Mouse (Mus musculus): ENCODE measurements around the gene Clrn3. TPM values are rescaled to one million over a fixed set of nuclear protein-coding genes. Genes with fewer than 3 reads are reported as not detected.

Clrn3 gene
- polyA plus RNA-seq, 1 experiment from 2014 or later = not detected

- Histone ChIP-seq H3K9ac (ENCODE audit: low read depth, low read length) (no peak overlapping the region), H3K4me1 (ENCODE audit: control insufficient read depth, insufficient read depth, low read length) (no peaks in the 10 kb centered on the region), H3K4me2 (ENCODE audit: low read depth, low read length) (no peak overlapping the region), H3K4me3 (ENCODE audit: low read depth, low read length) (no peak overlapping the region), H3K27me3 (replicated peaks; ENCODE audit: control insufficient read depth, insufficient read depth, low read length) (no peaks in the 10 kb centered on the region), H3K9me3 (ENCODE audit: control insufficient read depth, low read length) (no peaks in the 10 kb centered on the region), H3K36me3 (ENCODE audit: control insufficient read depth, insufficient read depth, low read length) (no peaks in the 10 kb centered on the region), H3K27ac (replicated peaks; ENCODE audit: low read depth, low read length) (no peak overlapping the region)
- ATAC-seq (ENCODE audit: low read depth) (no peak), DNase-seq (ENCODE audit: low spot score) (no peak)
- 46% methylated on average over 1 of the region's 1 CpGs for WGBS
These were observed 31.8 kb upstream of the Clrn3 start for GRCm38 (mm10) chr7:135560280-135560679.

GRCm38 (mm10) chr7:135556663-135557402 is 28.4 kb upstream of the Clrn3 start:
- 86% methylated on average over 3 of the region's 3 CpGs for WGBS

GRCm38 (mm10) chr7:135553550-135553949 is 25.1 kb upstream of the Clrn3 start:
- Histone ChIP-seq H3K9me3 (ENCODE audit: control insufficient read depth, low read length) (no peaks in the 10 kb centered on the region), H3K4me1 (ENCODE audit: control insufficient read depth, insufficient read depth, low read length) (no peaks in the 10 kb centered on the region), H3K36me3 (ENCODE audit: control insufficient read depth, insufficient read depth, low read length) (no peaks in the 10 kb centered on the region), H3K27ac (replicated peaks; ENCODE audit: low read depth, low read length) (no peak overlapping the region), H3K27me3 (replicated peaks; ENCODE audit: control insufficient read depth, insufficient read depth, low read length) (no peaks in the 10 kb centered on the region), H3K4me2 (ENCODE audit: low read depth, low read length) (no peak overlapping the region), H3K4me3 (ENCODE audit: low read depth, low read length) (no peak overlapping the region), H3K9ac (ENCODE audit: low read depth, low read length) (no peak overlapping the region)
- DNase-seq (ENCODE audit: low spot score) (no peak), ATAC-seq (ENCODE audit: low read depth) (no peak)
- 75% methylated on average over 3 of the region's 3 CpGs for WGBS

More at GRCm38 (mm10) chr7:135556663-135557402, 28.4 kb upstream of the Clrn3 start:
- no peaks in the 10 kb centered on the region for H3K9me3 ChIP-seq (ENCODE audit: control insufficient read depth, low read length)
- H3K4me2 ChIP-seq (ENCODE audit: low read depth, low read length) = no peak overlapping the region
- no peak overlapping the region for H3K27ac ChIP-seq (replicated peaks; ENCODE audit: low read depth, low read length)
- H3K4me1 ChIP-seq (ENCODE audit: control insufficient read depth, insufficient read depth, low read length) = no peaks in the 10 kb centered on the region
- no peaks in the 10 kb centered on the region for H3K36me3 ChIP-seq (ENCODE audit: control insufficient read depth, insufficient read depth, low read length)
- no peak overlapping the region for H3K4me3 ChIP-seq (ENCODE audit: low read depth, low read length)
- H3K27me3 ChIP-seq (replicated peaks; ENCODE audit: control insufficient read depth, insufficient read depth, low read length) = no peaks in the 10 kb centered on the region
- DNase-seq (ENCODE audit: low spot score) (no peak), ATAC-seq (ENCODE audit: low read depth) (no peak)
- no peak overlapping the region for H3K9ac ChIP-seq (ENCODE audit: low read depth, low read length)

GRCm38 (mm10) chr7:135551547-135551946 is 23.1 kb upstream of the Clrn3 start:
- ATAC-seq (ENCODE audit: low read depth) (no peak), DNase-seq (ENCODE audit: low spot score) (no peak)
- no peak overlapping the region for H3K9ac ChIP-seq (ENCODE audit: low read depth, low read length)
- H3K27me3 ChIP-seq (replicated peaks; ENCODE audit: control insufficient read depth, insufficient read depth, low read length) = no peaks in the 10 kb centered on the region
- 56% methylated on average over 1 of the region's 1 CpGs for whole genome bisulfite sequencing
- no peaks in the 10 kb centered on the region for H3K36me3 ChIP-seq (ENCODE audit: control insufficient read depth, insufficient read depth, low read length)
- no peaks in the 10 kb centered on the region for H3K4me1 ChIP-seq (ENCODE audit: control insufficient read depth, insufficient read depth, low read length)
- no peak overlapping the region for H3K4me2 ChIP-seq (ENCODE audit: low read depth, low read length)
- no peaks in the 10 kb centered on the region for H3K9me3 ChIP-seq (ENCODE audit: control insufficient read depth, low read length)
- H3K4me3 ChIP-seq (ENCODE audit: low read depth, low read length) = no peak overlapping the region
- H3K27ac ChIP-seq (replicated peaks; ENCODE audit: low read depth, low read length) = no peak overlapping the region

- Histone ChIP-seq H3K27ac (replicated peaks; ENCODE audit: low read depth, low read length) (no peak overlapping the region), H3K36me3 (ENCODE audit: control insufficient read depth, insufficient read depth, low read length) (no peaks in the 10 kb centered on the region), H3K4me2 (ENCODE audit: low read depth, low read length) (no peak overlapping the region), H3K27me3 (replicated peaks; ENCODE audit: control insufficient read depth, insufficient read depth, low read length) (no peaks in the 10 kb centered on the region), H3K4me3 (ENCODE audit: low read depth, low read length) (no peak overlapping the region), H3K9me3 (ENCODE audit: control insufficient read depth, low read length) (no peaks in the 10 kb centered on the region), H3K4me1 (ENCODE audit: control insufficient read depth, insufficient read depth, low read length) (0 out of 2 replicates have a peak, but pooled peaks cover 3% of the 10 kb centered on the region), H3K9ac (ENCODE audit: low read depth, low read length) (no peak overlapping the region)
- 68% methylated on average over 6 of the region's 6 CpGs for WGBS
- ATAC-seq (ENCODE audit: low read depth) (no peak), DNase-seq (ENCODE audit: low spot score) (no peak)
These were observed 20.0 kb upstream of the Clrn3 start for GRCm38 (mm10) chr7:135548434-135548833.

- Histone ChIP-seq H3K9me3 (ENCODE audit: control insufficient read depth, low read length) (no peaks in the 10 kb centered on the region), H3K36me3 (ENCODE audit: control insufficient read depth, insufficient read depth, low read length) (no peaks in the 10 kb centered on the region), H3K4me3 (ENCODE audit: low read depth, low read length) (no peak overlapping the region), H3K9ac (ENCODE audit: low read depth, low read length) (no peak overlapping the region), H3K4me1 (ENCODE audit: control insufficient read depth, insufficient read depth, low read length) (0 out of 2 replicates have a peak, but pooled peaks cover 3% of the 10 kb centered on the region), H3K27ac (replicated peaks; ENCODE audit: low read depth, low read length) (no peak overlapping the region), H3K4me2 (ENCODE audit: low read depth, low read length) (no peak overlapping the region), H3K27me3 (replicated peaks; ENCODE audit: control insufficient read depth, insufficient read depth, low read length) (no peaks in the 10 kb centered on the region)
- ATAC-seq (ENCODE audit: low read depth) (no peak), DNase-seq (ENCODE audit: low spot score) (no peak)
- WGBS = 46% methylated on average over 5 of the region's 5 CpGs
These were observed 18.1 kb upstream of the Clrn3 start for GRCm38 (mm10) chr7:135546530-135546929.

- Histone ChIP-seq H3K27me3 (replicated peaks; ENCODE audit: control insufficient read depth, insufficient read depth, low read length) (no peaks in the 10 kb centered on the region), H3K36me3 (ENCODE audit: control insufficient read depth, insufficient read depth, low read length) (no peaks in the 10 kb centered on the region), H3K9ac (ENCODE audit: low read depth, low read length) (no peak overlapping the region), H3K4me2 (ENCODE audit: low read depth, low read length) (no peak overlapping the region), H3K4me3 (ENCODE audit: low read depth, low read length) (no peak overlapping the region), H3K27ac (replicated peaks; ENCODE audit: low read depth, low read length) (no peak overlapping the region), H3K9me3 (ENCODE audit: control insufficient read depth, low read length) (no peaks in the 10 kb centered on the region), H3K4me1 (ENCODE audit: control insufficient read depth, insufficient read depth, low read length) (0 out of 2 replicates have a peak, but pooled peaks cover 3% of the 10 kb centered on the region)
- ATAC-seq (ENCODE audit: low read depth) = no peak
- DNase-seq (ENCODE audit: low spot score) = peak; percentile 35
- WGBS = 51% methylated on average over 7 of the region's 7 CpGs
These were observed 17.5 kb upstream of the Clrn3 start for GRCm38 (mm10) chr7:135545957-135546356.

- WGBS = 88% methylated on average over 6 of the region's 6 CpGs
- no peak for DNase-seq (ENCODE audit: low spot score)
- H3K9ac ChIP-seq (ENCODE audit: low read depth, low read length) = no peak overlapping the region
- H3K4me3 ChIP-seq (ENCODE audit: low read depth, low read length) = no peak overlapping the region
- no peaks in the 10 kb centered on the region for H3K36me3 ChIP-seq (ENCODE audit: control insufficient read depth, insufficient read depth, low read length)
- H3K4me2 ChIP-seq (ENCODE audit: low read depth, low read length) = no peak overlapping the region
- H3K9me3 ChIP-seq (ENCODE audit: control insufficient read depth, low read length) = no peaks in the 10 kb centered on the region
- 0 out of 2 replicates have a peak, but pooled peaks cover under 1% of the 10 kb centered on the region for H3K27me3 ChIP-seq (replicated peaks; ENCODE audit: control insufficient read depth, insufficient read depth, low read length)
- no peak for ATAC-seq (ENCODE audit: low read depth)
- H3K27ac ChIP-seq (replicated peaks; ENCODE audit: low read depth, low read length) = no peak overlapping the region
- 0 out of 2 replicates have a peak, but pooled peaks cover 3% of the 10 kb centered on the region for H3K4me1 ChIP-seq (ENCODE audit: control insufficient read depth, insufficient read depth, low read length)
These were observed 15.9 kb upstream of the Clrn3 start for GRCm38 (mm10) chr7:135544321-135544720.

GRCm38 (mm10) chr7:135543033-135543432 is 14.6 kb upstream of the Clrn3 start:
- no peak overlapping the region for H3K4me2 ChIP-seq (ENCODE audit: low read depth, low read length)
- ATAC-seq (ENCODE audit: low read depth) (no peak), DNase-seq (ENCODE audit: low spot score) (no peak)
- peaks cover 12% of the 10 kb centered on the region for H3K27me3 ChIP-seq (replicated peaks; ENCODE audit: control insufficient read depth, insufficient read depth, low read length)
- H3K36me3 ChIP-seq (ENCODE audit: control insufficient read depth, insufficient read depth, low read length) = no peaks in the 10 kb centered on the region
- peaks cover 7% of the 10 kb centered on the region; the same call in 1 of the 2 replicates for H3K4me1 ChIP-seq (ENCODE audit: control insufficient read depth, insufficient read depth, low read length)
- H3K9me3 ChIP-seq (ENCODE audit: control insufficient read depth, low read length) = no peaks in the 10 kb centered on the region
- no peak overlapping the region for H3K4me3 ChIP-seq (ENCODE audit: low read depth, low read length)
- WGBS = 36% methylated on average over 2 of the region's 3 CpGs
- H3K9ac ChIP-seq (ENCODE audit: low read depth, low read length) = no peak overlapping the region
- H3K27ac ChIP-seq (replicated peaks; ENCODE audit: low read depth, low read length) = no peak overlapping the region
